Mouse (Mus musculus): ENCODE results near the gene Apoc4.

DNA sequence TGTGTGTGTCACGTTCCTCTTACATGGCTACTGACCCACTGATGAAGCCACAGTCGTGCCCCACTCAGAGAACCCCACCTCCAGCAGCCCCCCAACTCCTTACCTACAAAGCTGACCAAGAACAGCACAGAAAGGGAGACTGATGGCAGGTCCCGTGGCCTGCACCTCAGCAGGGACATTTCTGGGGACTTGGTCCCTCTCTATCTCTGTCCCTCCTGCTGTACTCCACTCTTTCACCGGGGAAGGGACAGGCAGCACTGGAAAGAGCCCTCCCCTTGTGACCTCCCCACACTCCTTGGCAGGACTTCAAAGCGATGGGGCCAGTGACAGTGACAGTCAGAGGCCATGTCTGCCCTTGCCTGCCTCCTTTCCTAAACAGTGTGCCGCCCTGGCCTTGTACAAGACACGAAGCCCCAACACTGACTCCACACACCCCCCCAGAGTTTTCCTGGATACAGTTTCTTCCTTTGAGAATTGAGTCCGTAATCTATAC is at the start of gene Apoc4, which contains the start of gene Gm44805:
- TF ChIP-seq POLR2A (IDR thresholded peaks at IDR 0.05; ENCODE audit: control insufficient read depth, extremely low read depth, insufficient read depth, low read length, poor library complexity) (no peak), CTCF (IDR thresholded peaks at IDR 0.05; ENCODE audit: borderline replicate concordance, control insufficient read depth, extremely low read depth, insufficient read depth, low read length, poor library complexity) (no peak)

Measured in thymus, adult 2 months (tissue).